Mouse (Mus musculus): ENCODE results near the gene Tom1l2. TPM values are rescaled to one million over a fixed set of nuclear protein-coding genes. Genes with fewer than 3 reads are reported as not detected.

Gene Tom1l2
- polyA plus RNA-seq, 1 experiment from 2014 or later: 23.0 TPM

GRCm38 (mm10) chr11:60248596-60249404, 103.9 kb downstream of the Tom1l2 start:
- 0 out of 2 replicates have a peak overlapping the region, but pooled peaks have one; percentile 8 for H3K9ac ChIP-seq (ENCODE audit: low read length)
- ATAC-seq (peak; percentile 15; the same call in 1 of the 2 replicates), DNase-seq (ENCODE audit: low spot score) (peak; percentile 53)
- H3K4me1 ChIP-seq (ENCODE audit: control insufficient read depth, insufficient read depth, low read length): 0 out of 2 replicates have a peak, but pooled peaks cover 2% of the 10 kb centered on the region
- 47% methylated on average over 13 of the region's 13 CpGs for WGBS
- no peaks in the 10 kb centered on the region for H3K9me3 ChIP-seq (replicated peaks; ENCODE audit: control insufficient read depth, low read length)
- H3K27ac ChIP-seq (ENCODE audit: low read depth, low read length): peak overlapping the region; percentile 76
- no peak overlapping the region for H3K4me3 ChIP-seq (ENCODE audit: low read depth, low read length)
- no peak overlapping the region for H3K4me2 ChIP-seq (ENCODE audit: low read length)
- H3K27me3 ChIP-seq (replicated peaks; ENCODE audit: control insufficient read depth, insufficient read depth, low read length): no peaks in the 10 kb centered on the region
- H3K36me3 ChIP-seq (ENCODE audit: control insufficient read depth, insufficient read depth, low read length): peaks cover 11% of the 10 kb centered on the region; the same call in 1 of the 2 replicates

GRCm38 (mm10) chr11:60247753-60248550, 104.8 kb downstream of the Tom1l2 start:
- peaks cover 11% of the 10 kb centered on the region; the same call in 1 of the 2 replicates for H3K36me3 ChIP-seq (ENCODE audit: control insufficient read depth, insufficient read depth, low read length)
- H3K27me3 ChIP-seq (replicated peaks; ENCODE audit: control insufficient read depth, insufficient read depth, low read length): no peaks in the 10 kb centered on the region
- H3K4me2 ChIP-seq (ENCODE audit: low read length): no peak overlapping the region
- no peak overlapping the region for H3K9ac ChIP-seq (ENCODE audit: low read length)
- 0 out of 2 replicates have a peak, but pooled peaks cover 2% of the 10 kb centered on the region for H3K4me1 ChIP-seq (ENCODE audit: control insufficient read depth, insufficient read depth, low read length)
- H3K27ac ChIP-seq (ENCODE audit: low read depth, low read length): peak overlapping the region; percentile 76
- no peak for ATAC-seq
- 63% methylated on average over 5 of the region's 5 CpGs for WGBS
- H3K4me3 ChIP-seq (ENCODE audit: low read depth, low read length): no peak overlapping the region
- DNase-seq (ENCODE audit: low spot score): no peak
- H3K9me3 ChIP-seq (replicated peaks; ENCODE audit: control insufficient read depth, low read length): no peaks in the 10 kb centered on the region

GRCm38 (mm10) chr11:60246077-60246476, 106.6 kb downstream of the Tom1l2 start:
- no peaks in the 10 kb centered on the region for H3K27me3 ChIP-seq (replicated peaks; ENCODE audit: control insufficient read depth, insufficient read depth, low read length)
- peak overlapping the region; percentile 60; the same call in 1 of the 2 replicates for H3K27ac ChIP-seq (ENCODE audit: low read depth, low read length)
- no peak for ATAC-seq
- H3K4me3 ChIP-seq (ENCODE audit: low read depth, low read length): no peak overlapping the region
- H3K4me1 ChIP-seq (ENCODE audit: control insufficient read depth, insufficient read depth, low read length): 0 out of 2 replicates have a peak, but pooled peaks cover 2% of the 10 kb centered on the region
- peaks cover 15% of the 10 kb centered on the region for H3K36me3 ChIP-seq (ENCODE audit: control insufficient read depth, insufficient read depth, low read length)
- no peak overlapping the region for H3K9ac ChIP-seq (ENCODE audit: low read length)
- H3K4me2 ChIP-seq (ENCODE audit: low read length): no peak overlapping the region
- DNase-seq (ENCODE audit: low spot score): peak; percentile 29
- no peaks in the 10 kb centered on the region for H3K9me3 ChIP-seq (replicated peaks; ENCODE audit: control insufficient read depth, low read length)

- 66% methylated on average over 11 of the region's 11 CpGs for WGBS
- no peak overlapping the region for H3K9ac ChIP-seq (ENCODE audit: low read length)
- no peak overlapping the region for H3K27ac ChIP-seq (ENCODE audit: low read depth, low read length)
- no peaks in the 10 kb centered on the region for H3K9me3 ChIP-seq (replicated peaks; ENCODE audit: control insufficient read depth, low read length)
- DNase-seq (ENCODE audit: low spot score): no peak
- H3K4me2 ChIP-seq (ENCODE audit: low read length): no peak overlapping the region
- no peak for ATAC-seq
- no peaks in the 10 kb centered on the region for H3K27me3 ChIP-seq (replicated peaks; ENCODE audit: control insufficient read depth, insufficient read depth, low read length)
- no peak overlapping the region for H3K4me3 ChIP-seq (ENCODE audit: low read depth, low read length)
- H3K4me1 ChIP-seq (ENCODE audit: control insufficient read depth, insufficient read depth, low read length): 0 out of 2 replicates have a peak, but pooled peaks cover 2% of the 10 kb centered on the region
- peaks cover 18% of the 10 kb centered on the region for H3K36me3 ChIP-seq (ENCODE audit: control insufficient read depth, insufficient read depth, low read length)
Measured at GRCm38 (mm10) chr11:60244503-60245143, 108.1 kb downstream of the Tom1l2 start.

GRCm38 (mm10) chr11:60240509-60240908, 112.2 kb downstream of the Tom1l2 start:
- Histone ChIP-seq H3K4me1 (ENCODE audit: control insufficient read depth, insufficient read depth, low read length) (no peaks in the 10 kb centered on the region), H3K4me2 (ENCODE audit: low read length) (no peak overlapping the region), H3K4me3 (ENCODE audit: low read depth, low read length) (no peak overlapping the region), H3K9me3 (replicated peaks; ENCODE audit: control insufficient read depth, low read length) (no peaks in the 10 kb centered on the region), H3K9ac (ENCODE audit: low read length) (no peak overlapping the region), H3K27ac (ENCODE audit: low read depth, low read length) (no peak overlapping the region), H3K36me3 (ENCODE audit: control insufficient read depth, insufficient read depth, low read length) (peaks cover 25% of the 10 kb centered on the region), H3K27me3 (replicated peaks; ENCODE audit: control insufficient read depth, insufficient read depth, low read length) (no peaks in the 10 kb centered on the region)
- ATAC-seq: no peak
- 88% methylated on average over 4 of the region's 4 CpGs for WGBS
- DNase-seq (ENCODE audit: low spot score): no peak

GRCm38 (mm10) chr11:60235351-60235750, 117.4 kb downstream of the Tom1l2 start:
- Histone ChIP-seq H3K27me3 (replicated peaks; ENCODE audit: control insufficient read depth, insufficient read depth, low read length) (no peaks in the 10 kb centered on the region), H3K27ac (ENCODE audit: low read depth, low read length) (no peak overlapping the region), H3K4me2 (ENCODE audit: low read length) (no peak overlapping the region), H3K9ac (ENCODE audit: low read length) (no peak overlapping the region), H3K4me1 (ENCODE audit: control insufficient read depth, insufficient read depth, low read length) (peaks cover 6% of the 10 kb centered on the region; the same call in 1 of the 2 replicates), H3K36me3 (ENCODE audit: control insufficient read depth, insufficient read depth, low read length) (peaks cover 8% of the 10 kb centered on the region; the same call in 1 of the 2 replicates), H3K9me3 (replicated peaks; ENCODE audit: control insufficient read depth, low read length) (no peaks in the 10 kb centered on the region), H3K4me3 (ENCODE audit: low read depth, low read length) (no peak overlapping the region)
- ATAC-seq: no peak
- WGBS: 86% methylated on average over 5 of the region's 5 CpGs
- DNase-seq (ENCODE audit: low spot score): no peak

GRCm38 (mm10) chr11:60233235-60233634, 119.5 kb downstream of the Tom1l2 start:
- ATAC-seq: no peak
- no peaks in the 10 kb centered on the region for H3K9me3 ChIP-seq (replicated peaks; ENCODE audit: control insufficient read depth, low read length)
- H3K4me1 ChIP-seq (ENCODE audit: control insufficient read depth, insufficient read depth, low read length): peaks cover 6% of the 10 kb centered on the region; the same call in 1 of the 2 replicates
- no peak overlapping the region for H3K9ac ChIP-seq (ENCODE audit: low read length)
- no peaks in the 10 kb centered on the region for H3K27me3 ChIP-seq (replicated peaks; ENCODE audit: control insufficient read depth, insufficient read depth, low read length)
- WGBS: 38% methylated on average over 8 of the region's 8 CpGs
- H3K4me3 ChIP-seq (ENCODE audit: low read depth, low read length): no peak overlapping the region
- peaks cover 23% of the 10 kb centered on the region for H3K36me3 ChIP-seq (ENCODE audit: control insufficient read depth, insufficient read depth, low read length)
- H3K4me2 ChIP-seq (ENCODE audit: low read length): no peak overlapping the region
- DNase-seq (ENCODE audit: low spot score): no peak
- peak overlapping the region; percentile 35 for H3K27ac ChIP-seq (ENCODE audit: low read depth, low read length)

GRCm38 (mm10) chr11:60232441-60233058, 120.2 kb downstream of the Tom1l2 start:
- Histone ChIP-seq H3K4me3 (ENCODE audit: low read depth, low read length) (no peak overlapping the region), H3K9ac (ENCODE audit: low read length) (no peak overlapping the region), H3K4me1 (ENCODE audit: control insufficient read depth, insufficient read depth, low read length) (peaks cover 6% of the 10 kb centered on the region; the same call in 1 of the 2 replicates), H3K36me3 (ENCODE audit: control insufficient read depth, insufficient read depth, low read length) (peaks cover 23% of the 10 kb centered on the region), H3K9me3 (replicated peaks; ENCODE audit: control insufficient read depth, low read length) (no peaks in the 10 kb centered on the region), H3K27me3 (replicated peaks; ENCODE audit: control insufficient read depth, insufficient read depth, low read length) (no peaks in the 10 kb centered on the region), H3K4me2 (ENCODE audit: low read length) (no peak overlapping the region), H3K27ac (ENCODE audit: low read depth, low read length) (0 out of 2 replicates have a peak overlapping the region, but pooled peaks have one; percentile 35)
- DNase-seq (ENCODE audit: low spot score): no peak
- no peak for ATAC-seq
- WGBS: 74% methylated on average over 14 of the region's 14 CpGs
